Mouse (Mus musculus): ENCODE data around the gene Acvr1b. TPM values are rescaled to one million over a fixed set of nuclear protein-coding genes. Genes with fewer than 3 reads are reported as not detected.

Acvr1b gene
- polyA plus RNA-seq, 1 experiment from 2014 or later, result 7.1 TPM

DNA sequence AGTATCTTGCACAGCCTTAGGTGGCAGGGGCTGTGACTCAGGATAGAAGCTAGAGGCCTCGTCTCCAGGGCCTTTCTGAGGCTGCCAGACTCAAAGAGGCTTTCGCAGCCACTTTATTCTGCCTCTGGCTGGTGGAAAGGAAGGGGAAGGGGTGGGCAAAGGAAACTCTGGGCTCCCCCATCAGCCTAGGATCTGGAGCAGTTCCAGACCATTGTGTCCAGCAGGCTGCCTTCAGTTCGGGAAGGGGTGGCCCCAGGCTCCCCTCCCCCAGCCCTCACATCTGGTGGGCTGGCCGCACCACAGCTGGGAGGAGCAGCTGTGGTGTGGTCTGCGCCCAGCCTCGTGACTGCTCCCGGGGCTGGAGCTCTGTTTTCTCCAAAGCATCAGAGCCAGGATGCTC, 54.1 kb downstream of the Acvr1b start:
- Histone ChIP-seq H3K4me3 (peak overlapping the region; percentile 8), H3K36me3 (peaks cover 47% of the 10 kb centered on the region), H3K27me3 (0 out of 2 replicates have a peak, but pooled peaks cover 2% of the 10 kb centered on the region), H3K27ac (peak overlapping the region; percentile 92), H3K4me2 (replicated peaks) (peak overlapping the region; percentile 51), H3K9ac (peak overlapping the region; percentile 55), H3K9me3 (no peaks in the 10 kb centered on the region), H3K4me1 (peaks cover 69% of the 10 kb centered on the region)
- WGBS, result 5% methylated on average over 7 of the region's 7 CpGs
- ATAC-seq (ENCODE audit: low FRiP score, low read depth), result peak; percentile 76

DNA sequence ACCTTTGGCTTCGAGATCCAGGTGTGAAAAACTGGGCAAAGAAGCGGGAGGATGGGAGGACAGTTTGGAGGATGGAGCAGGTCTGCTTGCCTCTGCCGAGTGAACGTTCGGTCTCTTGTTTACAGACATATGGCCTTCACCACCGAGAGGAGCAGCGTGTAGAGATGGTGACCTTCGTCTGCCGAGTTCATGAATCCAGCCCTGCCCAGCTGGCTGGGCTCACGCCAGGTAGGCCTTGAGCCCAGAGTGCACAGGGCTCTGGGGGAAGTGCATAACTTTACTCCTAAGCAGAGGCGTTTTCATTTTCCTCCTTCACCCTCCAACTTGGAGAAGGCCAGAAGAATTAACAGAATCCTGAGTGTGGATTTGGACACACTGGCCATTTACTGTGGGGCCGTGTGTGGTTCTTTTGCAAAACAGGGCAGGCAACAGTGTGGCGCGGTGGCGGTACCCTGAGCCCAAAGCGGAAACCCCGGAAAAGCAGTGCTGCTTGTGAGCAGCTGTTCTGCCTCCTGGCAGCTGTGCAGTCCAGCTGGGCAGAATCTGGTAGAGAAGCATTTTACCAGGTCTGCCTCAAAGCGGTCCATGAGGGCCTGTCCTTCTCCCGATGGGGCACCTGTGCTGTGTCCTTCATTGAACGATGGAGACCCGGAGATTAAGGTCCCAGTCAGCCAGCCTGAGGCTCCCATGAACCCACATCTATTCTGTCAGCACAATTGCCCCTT, 55.2 kb downstream of the Acvr1b start:
- Histone ChIP-seq H3K9me3 (no peaks in the 10 kb centered on the region), H3K27me3 (0 out of 2 replicates have a peak, but pooled peaks cover 2% of the 10 kb centered on the region), H3K27ac (peak overlapping the region; percentile 44; the same call in 1 of the 2 replicates), H3K36me3 (peaks cover 49% of the 10 kb centered on the region), H3K4me2 (replicated peaks) (peak overlapping the region; percentile 51; the same call in 1 of the 2 replicates), H3K9ac (no peak overlapping the region), H3K4me3 (no peak overlapping the region), H3K4me1 (peaks cover 67% of the 10 kb centered on the region)
- no peak for ATAC-seq (ENCODE audit: low FRiP score, low read depth)
- WGBS, result 80% methylated on average over 21 of the region's 21 CpGs

DNA sequence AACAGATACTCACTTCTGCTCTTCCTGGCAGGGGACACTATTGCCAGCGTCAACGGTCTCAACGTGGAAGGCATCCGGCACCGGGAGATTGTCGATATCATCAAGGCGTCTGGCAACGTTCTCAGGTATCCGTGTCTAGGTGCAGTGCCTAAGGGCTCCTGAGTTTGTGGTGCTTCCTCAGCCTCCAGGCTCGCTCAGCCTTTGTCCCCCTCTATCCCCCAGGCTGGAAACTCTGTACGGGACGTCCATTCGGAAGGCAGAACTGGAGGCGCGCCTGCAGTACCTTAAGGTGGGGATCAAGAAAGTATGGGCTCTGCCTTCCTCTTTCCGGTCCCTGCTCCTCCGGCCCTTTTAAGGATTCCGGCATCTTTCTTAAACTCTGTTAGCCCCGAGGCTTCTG, 56.6 kb downstream of the Acvr1b start:
- peaks cover 49% of the 10 kb centered on the region for H3K36me3 ChIP-seq
- no peak overlapping the region for H3K4me2 ChIP-seq (replicated peaks)
- H3K4me1 ChIP-seq, result peaks cover 71% of the 10 kb centered on the region

DNA sequence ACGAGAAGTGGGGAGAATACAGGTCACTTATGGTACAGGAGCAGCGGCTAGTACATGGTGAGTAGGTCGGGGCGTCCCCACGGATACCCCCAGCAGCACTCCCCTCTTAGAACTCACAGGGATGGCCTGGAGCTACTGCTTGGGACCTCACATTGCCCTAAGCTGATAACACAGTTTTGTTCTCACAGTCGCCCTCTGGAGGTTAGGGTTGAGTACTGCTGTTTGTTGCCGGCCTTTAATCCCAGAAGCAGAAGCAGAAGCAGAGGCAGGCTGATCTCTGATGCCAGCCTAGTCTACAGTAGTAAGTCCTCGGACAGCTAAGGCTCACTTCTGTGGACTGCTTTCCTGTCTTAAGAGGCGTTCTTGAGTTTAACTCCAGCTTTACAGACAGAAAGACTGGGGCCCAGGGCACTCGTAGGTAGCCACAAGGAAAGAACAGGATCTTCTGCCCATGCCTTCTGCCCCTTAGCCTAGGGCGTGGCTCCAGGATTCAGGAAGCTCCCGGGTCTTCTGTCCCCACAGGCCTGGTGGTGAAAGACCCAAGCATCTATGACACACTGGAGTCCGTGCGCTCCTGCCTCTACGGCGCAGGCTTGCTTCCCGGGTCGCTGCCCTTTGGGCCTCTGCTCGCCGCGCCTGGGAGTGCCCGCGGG, 57.3 kb downstream of the Acvr1b start:
- Histone ChIP-seq H3K9me3 (no peaks in the 10 kb centered on the region), H3K4me2 (replicated peaks) (peak overlapping the region; percentile 30), H3K4me3 (no peak overlapping the region), H3K9ac (no peak overlapping the region), H3K36me3 (peaks cover 49% of the 10 kb centered on the region), H3K27me3 (0 out of 2 replicates have a peak, but pooled peaks cover 2% of the 10 kb centered on the region), H3K27ac (no peak overlapping the region), H3K4me1 (peaks cover 72% of the 10 kb centered on the region)
- WGBS, result 81% methylated on average over 23 of the region's 23 CpGs
- ATAC-seq (ENCODE audit: low FRiP score, low read depth), result no peak

More for the DNA sequence above, 56.6 kb downstream of the Acvr1b start:
- no peak for ATAC-seq (ENCODE audit: low FRiP score, low read depth)
- Histone ChIP-seq H3K9ac (no peak overlapping the region), H3K9me3 (no peaks in the 10 kb centered on the region), H3K4me3 (no peak overlapping the region), H3K27me3 (0 out of 2 replicates have a peak, but pooled peaks cover 2% of the 10 kb centered on the region), H3K27ac (no peak overlapping the region)
- WGBS, result 93% methylated on average over 19 of the region's 19 CpGs

DNA sequence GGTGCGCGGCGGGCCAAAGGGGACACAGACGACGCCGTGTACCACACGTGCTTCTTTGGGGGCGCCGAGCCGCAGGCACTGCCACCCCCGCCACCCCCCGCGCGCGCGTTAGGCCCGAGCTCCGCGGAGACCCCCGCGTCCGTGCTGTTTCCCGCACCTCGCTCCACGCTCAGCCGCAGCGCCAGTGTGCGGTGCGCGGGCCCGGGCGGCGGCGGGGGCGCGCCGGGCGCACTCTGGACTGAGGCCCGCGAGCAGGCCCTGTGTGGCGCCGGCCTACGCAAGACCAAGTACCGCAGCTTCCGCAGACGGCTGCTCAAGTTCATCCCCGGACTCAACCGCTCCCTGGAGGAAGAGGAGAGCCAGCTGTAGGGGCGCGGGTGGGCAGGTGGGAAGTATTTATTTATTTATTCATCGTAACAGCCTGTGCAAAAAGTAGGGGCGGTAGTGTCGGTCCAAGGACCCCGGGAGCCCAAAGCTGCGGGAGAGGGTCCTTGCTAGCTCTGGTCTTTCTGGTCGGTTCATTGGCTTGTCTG, 57.8 kb downstream of the Acvr1b start:
- peaks cover 48% of the 10 kb centered on the region for H3K36me3 ChIP-seq
- H3K4me3 ChIP-seq, result no peak overlapping the region
- peak overlapping the region; percentile 30 for H3K4me2 ChIP-seq (replicated peaks)
- H3K9ac ChIP-seq, result no peak overlapping the region
- peak overlapping the region; percentile 44; the same call in 1 of the 2 replicates for H3K27ac ChIP-seq
- no peaks in the 10 kb centered on the region for H3K9me3 ChIP-seq
- no peak for ATAC-seq (ENCODE audit: low FRiP score, low read depth)
- WGBS, result 61% methylated on average over 56 of the region's 56 CpGs
- peaks cover 73% of the 10 kb centered on the region for H3K4me1 ChIP-seq
- 0 out of 2 replicates have a peak, but pooled peaks cover 2% of the 10 kb centered on the region for H3K27me3 ChIP-seq

DNA sequence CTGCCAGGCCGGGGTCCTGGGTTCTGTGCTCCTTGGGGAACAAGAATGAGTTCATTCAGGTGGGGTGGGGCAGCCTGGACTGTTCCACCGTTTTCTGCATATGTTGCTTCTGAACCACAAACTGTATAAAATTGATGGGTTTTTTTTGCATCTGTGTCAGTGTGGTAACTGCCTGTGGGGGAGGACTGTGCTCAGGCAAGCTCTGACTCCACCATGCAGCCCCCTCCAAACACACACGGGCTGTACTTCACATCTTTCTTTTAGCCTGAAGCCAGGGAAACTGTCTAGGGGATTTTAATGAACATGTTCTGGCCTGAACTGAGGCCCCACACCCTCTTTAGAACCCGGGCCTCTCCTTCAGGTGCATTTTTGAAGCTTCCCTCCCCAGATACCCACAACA, 58.7 kb downstream of the Acvr1b start:
- peaks cover 64% of the 10 kb centered on the region for H3K4me1 ChIP-seq
- H3K4me3 ChIP-seq, result no peak overlapping the region
- no peak for ATAC-seq (ENCODE audit: low FRiP score, low read depth)
- no peak overlapping the region for H3K4me2 ChIP-seq (replicated peaks)
- WGBS, result 58% methylated on average over 4 of the region's 4 CpGs
- no peaks in the 10 kb centered on the region for H3K9me3 ChIP-seq
- H3K27me3 ChIP-seq, result 0 out of 2 replicates have a peak, but pooled peaks cover 2% of the 10 kb centered on the region
- H3K9ac ChIP-seq, result no peak overlapping the region
- H3K27ac ChIP-seq, result 0 out of 2 replicates have a peak overlapping the region, but pooled peaks have one; percentile 44
- peaks cover 41% of the 10 kb centered on the region for H3K36me3 ChIP-seq

DNA sequence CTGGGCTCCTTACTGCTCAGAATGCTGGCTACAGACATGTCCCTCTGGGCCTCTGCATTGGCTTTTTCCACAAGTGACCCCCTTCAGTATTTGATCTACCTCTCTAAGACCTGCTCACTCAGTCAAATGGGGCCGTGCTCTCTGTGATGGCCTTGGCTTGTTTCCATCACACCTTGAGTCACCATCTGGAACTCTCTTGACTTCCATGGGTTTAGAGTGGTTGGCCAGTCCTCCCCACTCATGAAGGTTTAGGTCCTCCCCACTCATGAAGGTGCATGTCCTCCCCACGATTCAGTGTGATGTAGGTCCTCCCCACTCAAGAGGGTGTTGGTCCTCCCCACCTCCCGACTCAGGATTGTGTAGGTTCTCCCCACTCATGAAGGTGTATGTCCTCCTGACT, 59.3 kb downstream of the Acvr1b start:
- Histone ChIP-seq H3K4me3 (no peak overlapping the region), H3K27me3 (0 out of 2 replicates have a peak, but pooled peaks cover 5% of the 10 kb centered on the region), H3K4me1 (peaks cover 58% of the 10 kb centered on the region), H3K9ac (no peak overlapping the region), H3K36me3 (peaks cover 41% of the 10 kb centered on the region), H3K27ac (peak overlapping the region; percentile 15; the same call in 1 of the 2 replicates), H3K4me2 (replicated peaks) (no peak overlapping the region), H3K9me3 (no peaks in the 10 kb centered on the region)
- WGBS, result 79% methylated on average over 3 of the region's 3 CpGs
- no peak for ATAC-seq (ENCODE audit: low FRiP score, low read depth)

DNA sequence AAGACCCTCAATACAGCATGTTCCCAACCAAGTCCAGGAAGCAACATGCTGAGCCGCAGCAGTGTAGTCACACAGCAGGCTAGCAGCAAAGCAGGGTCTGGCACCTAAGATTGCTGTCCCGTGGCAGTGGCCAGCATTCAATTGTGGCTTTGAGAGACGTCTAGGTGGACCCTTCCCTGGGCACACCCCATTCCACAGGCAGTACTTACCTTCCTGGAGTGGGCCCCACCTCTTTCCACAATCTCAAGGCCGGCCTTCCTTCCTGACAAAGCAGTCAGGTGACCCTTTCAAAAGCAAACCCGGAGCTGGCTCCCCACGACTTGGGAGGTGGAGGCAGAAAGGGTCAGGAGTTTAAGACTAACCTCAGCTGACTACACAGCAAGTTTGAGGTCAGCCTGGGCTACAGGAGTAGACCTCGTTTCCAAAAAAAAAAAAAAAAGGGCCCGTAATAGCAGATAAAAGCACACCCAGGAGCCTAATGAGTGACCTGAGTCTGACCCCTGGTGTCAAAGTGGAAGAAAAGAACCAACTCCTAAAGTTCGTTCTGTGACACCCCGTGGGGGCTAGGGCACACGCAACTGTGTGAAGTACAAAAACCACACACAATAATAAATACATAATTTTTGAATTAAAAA, 59.9 kb downstream of the Acvr1b start:
- H3K4me1 ChIP-seq, result peaks cover 56% of the 10 kb centered on the region
- H3K9ac ChIP-seq, result no peak overlapping the region
- H3K27ac ChIP-seq, result peak overlapping the region; percentile 15; the same call in 1 of the 2 replicates
- WGBS, result 28% methylated on average over 11 of the region's 11 CpGs
- no peak overlapping the region for H3K4me3 ChIP-seq
- H3K36me3 ChIP-seq, result peaks cover 39% of the 10 kb centered on the region
- no peak overlapping the region for H3K4me2 ChIP-seq (replicated peaks)
- no peaks in the 10 kb centered on the region for H3K9me3 ChIP-seq
- no peak for ATAC-seq (ENCODE audit: low FRiP score, low read depth)
- peaks cover 9% of the 10 kb centered on the region; the same call in 1 of the 2 replicates for H3K27me3 ChIP-seq

DNA sequence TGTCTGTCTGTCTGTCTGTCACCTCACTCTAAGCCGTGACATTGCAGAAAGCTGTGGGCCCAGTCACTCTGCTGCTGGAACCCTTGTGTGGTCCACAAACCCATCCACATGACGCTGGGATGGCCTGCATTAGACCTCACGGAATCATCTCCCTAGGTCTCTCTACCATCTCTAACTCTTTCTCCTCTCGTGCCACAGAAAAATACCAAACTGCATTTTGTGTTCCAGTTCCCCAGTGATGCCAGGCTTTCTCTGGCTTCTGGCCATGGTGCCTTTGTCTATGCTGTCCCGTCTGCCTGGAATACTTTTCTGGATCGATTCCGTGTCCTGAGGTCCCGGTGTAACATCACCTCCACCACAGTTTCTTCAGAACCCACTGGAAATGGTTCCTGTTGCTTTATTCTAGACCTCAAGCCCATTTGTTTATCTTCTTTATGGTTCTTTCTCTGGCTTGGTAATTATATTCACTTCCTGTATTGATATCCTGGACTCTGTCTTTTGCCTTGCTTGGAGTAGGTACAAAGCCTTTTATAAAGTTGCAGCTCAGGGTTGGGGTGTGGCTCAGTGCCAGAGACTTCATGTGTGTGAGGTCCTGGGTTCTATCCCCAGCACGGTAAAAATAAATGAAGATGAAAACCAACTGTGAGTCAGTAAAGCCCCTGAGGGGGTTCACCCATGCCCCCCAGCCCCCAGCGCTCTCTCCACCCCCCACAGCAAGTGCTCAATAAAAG, 60.9 kb downstream of the Acvr1b start:
- 69% methylated on average over 10 of the region's 10 CpGs for WGBS

DNA sequence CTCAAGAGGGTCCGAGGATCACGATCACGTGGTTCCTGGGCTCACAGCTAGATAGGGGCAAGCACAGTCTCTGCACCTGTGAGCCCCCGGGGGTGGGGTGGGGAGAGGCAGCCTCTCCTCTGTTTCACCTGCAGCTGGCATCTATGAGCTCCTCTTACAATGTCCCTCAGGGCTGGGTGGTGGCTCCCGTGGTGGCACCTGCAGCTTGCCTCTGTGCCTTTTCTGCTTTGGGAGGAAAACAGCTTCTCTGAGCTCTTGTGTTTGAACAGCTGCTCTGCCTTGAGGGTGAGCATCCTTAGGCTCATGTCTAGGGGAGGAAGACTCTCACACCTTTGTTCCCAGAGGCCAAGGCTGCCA, 61.5 kb downstream of the Acvr1b start:
- Histone ChIP-seq H3K4me2 (replicated peaks) (peak overlapping the region; percentile 16; the same call in 1 of the 2 replicates), H3K9me3 (no peaks in the 10 kb centered on the region), H3K9ac (0 out of 2 replicates have a peak overlapping the region, but pooled peaks have one; percentile 39), H3K27ac (no peak overlapping the region; the same call in 1 of the 2 replicates), H3K4me1 (peaks cover 52% of the 10 kb centered on the region), H3K4me3 (no peak overlapping the region), H3K36me3 (peaks cover 23% of the 10 kb centered on the region), H3K27me3 (peaks cover 10% of the 10 kb centered on the region; the same call in 1 of the 2 replicates)
- no peak for ATAC-seq (ENCODE audit: low FRiP score, low read depth)
- 37% methylated on average over 5 of the region's 5 CpGs for WGBS

More for the DNA sequence above, 60.9 kb downstream of the Acvr1b start:
- Histone ChIP-seq H3K27me3 (peaks cover 10% of the 10 kb centered on the region; the same call in 1 of the 2 replicates), H3K4me3 (no peak overlapping the region), H3K36me3 (peaks cover 29% of the 10 kb centered on the region), H3K4me1 (peaks cover 52% of the 10 kb centered on the region), H3K9ac (no peak overlapping the region), H3K4me2 (replicated peaks) (no peak overlapping the region), H3K9me3 (no peaks in the 10 kb centered on the region), H3K27ac (no peak overlapping the region; the same call in 1 of the 2 replicates)
- no peak for ATAC-seq (ENCODE audit: low FRiP score, low read depth)

DNA sequence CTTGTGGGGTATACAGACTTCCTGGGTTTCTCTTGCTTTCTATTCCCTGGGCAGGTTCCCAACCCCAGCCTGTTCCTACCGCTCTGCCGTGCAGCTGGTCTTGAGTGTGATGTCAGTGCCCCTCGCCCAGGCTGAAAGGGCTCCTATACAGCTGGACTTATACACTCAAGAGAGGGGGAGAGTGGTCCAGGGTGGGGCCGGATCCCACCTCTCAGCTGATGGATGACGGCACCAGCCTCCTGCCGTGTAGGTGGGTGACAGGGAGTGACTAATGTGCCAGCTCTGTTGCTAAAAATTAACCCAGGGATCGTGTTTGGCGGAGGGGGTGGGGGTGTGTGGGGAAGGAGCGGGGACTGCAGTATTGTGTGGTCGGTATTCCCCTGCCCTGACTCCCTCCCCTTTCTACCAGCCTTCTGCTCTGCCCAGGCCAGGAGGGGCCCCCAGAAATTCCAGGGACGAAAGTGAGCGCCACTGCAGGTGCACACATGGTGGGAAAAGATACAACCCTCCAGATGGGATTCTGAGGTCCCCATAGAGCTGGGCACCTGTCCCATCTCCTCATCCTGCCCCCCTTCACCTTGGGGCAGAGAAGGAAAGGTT, 62.0 kb downstream of the Acvr1b start:
- no peak overlapping the region for H3K4me3 ChIP-seq
- WGBS, result 34% methylated on average over 12 of the region's 12 CpGs
- H3K27me3 ChIP-seq, result peaks cover 9% of the 10 kb centered on the region; the same call in 1 of the 2 replicates
- 0 out of 2 replicates have a peak overlapping the region, but pooled peaks have one; percentile 39 for H3K9ac ChIP-seq
- peaks cover 53% of the 10 kb centered on the region for H3K4me1 ChIP-seq
- no peak for ATAC-seq (ENCODE audit: low FRiP score, low read depth)
- peak overlapping the region; percentile 16; the same call in 1 of the 2 replicates for H3K4me2 ChIP-seq (replicated peaks)
- 0 out of 2 replicates have a peak overlapping the region, but pooled peaks have one; percentile 10 for H3K27ac ChIP-seq
- peaks cover 18% of the 10 kb centered on the region for H3K36me3 ChIP-seq
- H3K9me3 ChIP-seq, result no peaks in the 10 kb centered on the region

Measured in limb, embryonic 13.5 days (tissue).